Mouse (Mus musculus): ENCODE results near the gene Arntl2. TPM values are rescaled to one million over a fixed set of nuclear protein-coding genes. Genes with fewer than 3 reads are reported as not detected.
A peak's percentile ranks its signal among the peaks of the same experiment; 100 is the strongest.

Arntl2 gene
- polyA plus RNA-seq, 1 experiment from 2014 or later = 1.4 TPM

DNA sequence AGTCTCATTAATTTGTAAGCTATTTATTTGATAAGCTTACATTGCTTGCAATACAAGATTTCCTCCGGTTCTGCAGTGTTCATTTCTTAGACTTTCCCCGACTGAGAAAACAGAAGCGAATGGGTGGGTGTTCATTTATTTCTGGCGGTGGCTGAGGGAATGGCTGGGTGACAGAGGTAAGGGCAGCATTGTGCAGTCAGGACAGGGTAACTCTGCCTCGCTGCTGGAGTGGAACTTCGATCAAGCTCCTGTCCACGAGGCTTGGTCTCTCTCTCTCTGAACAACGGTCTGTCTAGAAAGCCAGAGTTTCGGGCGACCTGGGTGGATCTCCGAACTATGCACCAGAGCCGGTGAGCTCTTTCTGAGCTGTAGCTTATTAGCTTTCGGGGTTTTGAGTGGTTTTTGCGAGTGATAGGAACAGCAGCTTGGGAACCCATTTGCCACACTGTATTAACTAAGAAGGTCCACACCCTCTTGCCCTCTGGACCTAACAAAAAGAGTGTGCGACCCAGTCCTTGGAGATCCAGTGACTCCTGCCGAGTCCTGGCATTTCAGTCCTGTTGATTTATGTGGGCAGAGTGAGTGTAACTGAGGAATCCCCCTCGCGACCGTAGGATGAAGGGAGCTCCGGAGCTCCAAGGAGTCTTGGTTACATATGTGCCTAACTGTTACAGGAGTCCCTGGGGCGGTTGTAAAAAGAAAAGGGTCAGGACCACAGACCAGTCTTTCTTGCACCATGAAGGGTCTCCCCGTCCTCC lies 510 bp upstream of the Arntl2 start:
- no peak; the same call in 1 of the 2 replicates for ATAC-seq (ENCODE audit: low FRiP score)
- peak overlapping the region; percentile 48 for H3K4me3 ChIP-seq (replicated peaks)
- H3K4me2 ChIP-seq = peak overlapping the region; percentile 86
- H3K27me3 ChIP-seq = peaks cover 30% of the 10 kb centered on the region
- H3K4me1 ChIP-seq = peaks cover 14% of the 10 kb centered on the region
- WGBS = 17% methylated on average over 22 of the region's 22 CpGs
- peak overlapping the region; percentile 46 for H3K9ac ChIP-seq
- no peaks in the 10 kb centered on the region for H3K9me3 ChIP-seq
- no peak overlapping the region for H3K27ac ChIP-seq
- H3K36me3 ChIP-seq (replicated peaks) = no peaks in the 10 kb centered on the region

DNA sequence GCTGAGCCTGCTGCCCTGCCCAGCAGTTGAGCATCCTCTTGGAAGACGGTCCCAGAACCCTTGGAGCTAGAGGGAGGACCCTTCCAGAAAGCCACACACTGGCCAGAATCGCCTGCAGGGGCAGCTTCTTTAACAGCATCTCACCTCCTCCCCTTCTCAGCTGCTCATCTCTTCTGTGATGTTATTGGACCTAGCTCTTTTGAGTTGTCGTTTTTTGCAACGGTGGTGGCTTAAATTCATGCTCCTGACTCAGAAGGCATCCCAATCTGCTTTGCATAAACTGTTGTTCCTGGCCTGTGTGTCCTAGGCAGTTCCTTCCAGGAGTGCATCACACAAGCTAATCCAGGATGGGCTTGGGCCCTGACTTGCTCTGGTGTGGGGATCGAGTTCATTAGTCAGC lies 1.6 kb downstream of the Arntl2 start:
- no peak overlapping the region for H3K4me3 ChIP-seq (replicated peaks)
- H3K4me2 ChIP-seq = no peak overlapping the region
- H3K4me1 ChIP-seq = peaks cover 14% of the 10 kb centered on the region
- no peaks in the 10 kb centered on the region for H3K9me3 ChIP-seq
- WGBS = 62% methylated on average over 5 of the region's 5 CpGs
- no peak overlapping the region for H3K27ac ChIP-seq
- no peaks in the 10 kb centered on the region for H3K36me3 ChIP-seq (replicated peaks)
- ATAC-seq (ENCODE audit: low FRiP score) = no peak
- no peak overlapping the region for H3K9ac ChIP-seq
- peaks cover 30% of the 10 kb centered on the region for H3K27me3 ChIP-seq

DNA sequence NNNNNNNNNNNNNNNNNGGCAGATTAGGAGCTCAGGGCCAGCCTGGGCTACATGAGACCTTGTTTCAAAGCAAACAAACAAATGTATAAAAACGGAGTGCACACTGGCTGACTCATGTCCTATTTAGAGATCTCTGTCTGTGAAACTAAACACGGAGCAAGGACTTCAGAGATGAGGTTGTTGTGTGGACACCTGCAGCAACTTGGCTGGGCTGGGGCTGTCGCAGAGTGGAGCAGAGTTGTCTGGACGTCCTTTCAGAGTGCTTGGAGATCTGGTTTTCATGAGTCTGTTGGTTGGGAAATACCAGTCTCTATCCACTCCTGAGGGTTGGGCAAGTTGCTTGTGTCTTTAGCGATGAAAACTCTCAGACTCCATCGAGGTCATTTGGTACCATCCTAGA lies 14.1 kb downstream of the Arntl2 start:
- WGBS = 94% methylated on average over 6 of the region's 6 CpGs
- no peak overlapping the region for H3K27ac ChIP-seq
- H3K36me3 ChIP-seq (replicated peaks) = no peaks in the 10 kb centered on the region
- H3K4me1 ChIP-seq = no peaks in the 10 kb centered on the region
- no peak overlapping the region for H3K9ac ChIP-seq
- no peaks in the 10 kb centered on the region for H3K27me3 ChIP-seq
- H3K4me3 ChIP-seq (replicated peaks) = no peak overlapping the region
- no peak for ATAC-seq (ENCODE audit: low FRiP score)
- no peak overlapping the region for H3K4me2 ChIP-seq
- no peaks in the 10 kb centered on the region for H3K9me3 ChIP-seq

DNA sequence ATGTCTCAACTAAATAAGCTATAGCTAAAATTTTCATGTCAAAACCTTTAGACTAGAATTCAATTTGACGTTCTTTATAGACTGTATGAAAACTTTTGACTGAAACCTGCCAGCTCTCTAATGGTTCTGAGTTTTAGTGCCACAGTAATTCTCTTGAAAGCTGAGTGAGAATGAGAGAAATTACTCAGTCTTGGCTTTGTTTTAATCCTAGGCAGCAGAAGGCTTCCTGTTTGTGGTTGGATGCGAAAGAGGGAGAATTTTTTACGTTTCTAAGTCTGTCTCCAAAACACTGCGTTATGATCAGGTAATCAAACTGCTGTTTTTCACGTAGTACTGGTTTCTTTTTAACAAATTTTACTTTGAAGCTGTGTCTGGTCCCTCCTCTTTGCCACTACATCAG lies 17.2 kb downstream of the Arntl2 start:
- H3K27ac ChIP-seq = no peak overlapping the region
- no peak overlapping the region for H3K9ac ChIP-seq
- no peaks in the 10 kb centered on the region for H3K27me3 ChIP-seq
- 89% methylated on average over 5 of the region's 5 CpGs for WGBS
- ATAC-seq (ENCODE audit: low FRiP score) = no peak
- no peaks in the 10 kb centered on the region for H3K36me3 ChIP-seq (replicated peaks)
- no peak overlapping the region for H3K4me3 ChIP-seq (replicated peaks)
- H3K9me3 ChIP-seq = no peaks in the 10 kb centered on the region
- H3K4me2 ChIP-seq = no peak overlapping the region
- H3K4me1 ChIP-seq = no peaks in the 10 kb centered on the region

DNA sequence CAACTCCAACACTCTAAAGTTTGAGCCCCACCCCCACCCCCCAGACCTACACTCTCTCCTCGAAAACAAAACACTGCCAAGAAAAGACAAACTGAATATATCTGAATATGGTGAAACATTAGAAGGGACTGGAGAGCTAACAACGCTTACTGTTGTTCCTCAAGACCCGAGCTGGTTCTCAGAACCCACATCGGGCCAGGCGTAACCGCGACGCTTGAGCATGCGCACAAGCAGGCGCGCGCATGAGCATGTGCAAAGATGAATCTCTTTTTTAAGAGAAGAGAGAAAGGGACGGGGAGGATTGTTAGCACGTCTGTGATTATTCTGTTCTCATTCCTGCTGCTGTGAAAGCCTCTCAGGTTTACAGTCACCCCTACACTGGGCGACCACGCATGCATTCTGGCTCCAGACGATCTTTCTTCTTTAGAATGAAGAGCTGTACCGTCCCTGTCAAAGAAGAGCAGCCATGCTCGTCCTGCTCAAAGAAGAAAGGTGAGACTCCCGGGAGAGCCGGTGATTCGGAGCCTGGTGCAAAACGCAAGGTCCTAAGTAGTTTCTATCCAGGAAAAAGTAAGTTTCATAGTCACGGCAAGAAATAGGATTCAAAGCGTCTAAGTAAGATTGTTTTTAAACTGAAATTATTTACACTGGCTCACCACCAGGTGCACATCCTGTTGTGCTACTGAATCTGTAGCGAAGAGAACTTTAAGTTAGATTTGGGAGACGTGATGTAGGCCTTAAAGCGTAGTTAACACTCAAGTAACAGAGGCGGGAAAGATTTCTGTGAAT lies 24.5 kb downstream of the Arntl2 start:
- H3K9ac ChIP-seq = no peak overlapping the region
- no peak overlapping the region for H3K4me3 ChIP-seq (replicated peaks)
- H3K36me3 ChIP-seq (replicated peaks) = no peaks in the 10 kb centered on the region
- whole genome bisulfite sequencing = 86% methylated on average over 29 of the region's 29 CpGs
- no peak overlapping the region for H3K27ac ChIP-seq
- ATAC-seq (ENCODE audit: low FRiP score) = no peak
- H3K27me3 ChIP-seq = no peaks in the 10 kb centered on the region
- no peaks in the 10 kb centered on the region for H3K9me3 ChIP-seq
- H3K4me1 ChIP-seq = no peaks in the 10 kb centered on the region
- no peak overlapping the region for H3K4me2 ChIP-seq

DNA sequence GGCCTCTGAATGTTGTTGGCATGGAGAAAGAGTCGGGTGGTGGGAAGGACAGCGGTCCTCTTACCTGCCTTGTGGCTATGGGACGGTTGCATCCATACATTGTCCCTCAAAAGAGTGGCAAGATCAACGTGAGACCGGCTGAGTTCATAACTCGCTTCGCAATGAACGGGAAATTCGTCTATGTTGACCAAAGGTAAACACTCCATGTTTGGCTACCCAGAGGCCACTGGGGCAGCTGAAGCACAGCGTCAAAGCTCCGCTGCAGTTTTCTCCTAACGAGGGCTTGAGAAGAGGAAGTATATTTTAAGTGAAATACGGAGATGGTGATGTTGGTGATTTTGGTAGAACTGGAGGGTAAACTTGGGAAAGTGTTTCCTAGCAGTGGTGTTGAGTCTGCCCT lies 26.1 kb downstream of the Arntl2 start:
- no peaks in the 10 kb centered on the region for H3K4me1 ChIP-seq
- no peaks in the 10 kb centered on the region for H3K27me3 ChIP-seq
- H3K4me2 ChIP-seq = no peak overlapping the region
- ATAC-seq (ENCODE audit: low FRiP score) = no peak
- WGBS = 93% methylated on average over 13 of the region's 13 CpGs
- no peak overlapping the region for H3K4me3 ChIP-seq (replicated peaks)
- no peaks in the 10 kb centered on the region for H3K36me3 ChIP-seq (replicated peaks)
- H3K9me3 ChIP-seq = no peaks in the 10 kb centered on the region
- H3K27ac ChIP-seq = no peak overlapping the region
- no peak overlapping the region for H3K9ac ChIP-seq

DNA sequence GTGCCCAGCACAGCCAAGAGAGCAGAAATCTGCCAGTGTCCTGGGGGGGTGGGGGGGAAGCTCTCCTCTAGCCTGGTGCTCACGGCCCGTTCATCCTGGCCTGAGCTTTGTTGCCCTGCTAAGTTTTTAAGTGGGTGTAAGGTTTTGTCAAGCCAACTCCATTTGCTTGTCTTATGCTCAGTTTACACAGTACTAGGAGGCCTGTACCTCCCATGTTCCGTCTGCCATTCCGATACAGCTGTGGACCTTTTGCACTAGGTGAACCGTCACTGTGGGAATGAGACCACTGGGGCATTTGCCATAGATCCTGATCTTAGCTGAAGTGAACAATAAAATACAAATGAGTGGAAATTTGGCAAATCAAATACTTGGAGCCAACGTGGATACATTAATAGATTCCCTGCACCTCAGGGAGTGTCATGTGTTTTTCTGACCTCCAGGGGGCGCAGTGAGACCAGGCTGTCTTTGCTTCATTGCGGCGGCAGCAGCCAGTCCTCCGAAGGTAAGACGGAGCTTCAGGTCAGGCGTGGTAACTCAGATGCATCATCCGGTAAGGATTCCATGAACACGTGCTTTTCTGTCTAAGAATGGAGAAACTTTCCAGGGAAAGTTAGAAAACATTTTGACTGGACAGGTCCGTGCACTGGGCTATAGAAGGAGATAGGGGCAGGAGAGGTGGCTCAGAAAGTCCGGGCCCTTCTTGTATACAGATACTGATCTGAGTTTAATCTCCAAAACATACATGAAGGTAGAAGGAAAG lies 29.1 kb downstream of the Arntl2 start:
- Histone ChIP-seq H3K9me3 (no peaks in the 10 kb centered on the region), H3K4me3 (replicated peaks) (no peak overlapping the region), H3K27me3 (no peaks in the 10 kb centered on the region), H3K9ac (no peak overlapping the region), H3K27ac (no peak overlapping the region), H3K36me3 (replicated peaks) (no peaks in the 10 kb centered on the region), H3K4me1 (no peaks in the 10 kb centered on the region), H3K4me2 (no peak overlapping the region)
- WGBS = 41% methylated on average over 16 of the region's 16 CpGs
- ATAC-seq (ENCODE audit: low FRiP score) = peak; percentile 58; the same call in 1 of the 2 replicates

DNA sequence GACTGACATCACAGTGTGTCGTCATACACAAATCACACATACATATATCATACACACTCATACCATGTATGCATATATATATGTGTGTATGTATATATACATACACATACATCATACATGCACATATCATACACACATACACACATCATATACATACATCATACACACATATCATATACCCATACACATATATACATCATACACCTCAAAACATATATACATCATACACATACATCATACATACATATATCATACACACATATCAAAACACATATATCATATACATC lies 29.6 kb downstream of the Arntl2 start:
- ATAC-seq (ENCODE audit: low FRiP score) = 0 out of 2 replicates have a peak, but pooled peaks have one; percentile 14
- Histone ChIP-seq H3K9ac (no peak overlapping the region), H3K4me2 (no peak overlapping the region), H3K4me3 (replicated peaks) (no peak overlapping the region), H3K27ac (no peak overlapping the region), H3K36me3 (replicated peaks) (no peaks in the 10 kb centered on the region), H3K4me1 (no peaks in the 10 kb centered on the region), H3K9me3 (no peaks in the 10 kb centered on the region), H3K27me3 (no peaks in the 10 kb centered on the region)
- 77% methylated on average over 1 of the region's 1 CpGs for WGBS

DNA sequence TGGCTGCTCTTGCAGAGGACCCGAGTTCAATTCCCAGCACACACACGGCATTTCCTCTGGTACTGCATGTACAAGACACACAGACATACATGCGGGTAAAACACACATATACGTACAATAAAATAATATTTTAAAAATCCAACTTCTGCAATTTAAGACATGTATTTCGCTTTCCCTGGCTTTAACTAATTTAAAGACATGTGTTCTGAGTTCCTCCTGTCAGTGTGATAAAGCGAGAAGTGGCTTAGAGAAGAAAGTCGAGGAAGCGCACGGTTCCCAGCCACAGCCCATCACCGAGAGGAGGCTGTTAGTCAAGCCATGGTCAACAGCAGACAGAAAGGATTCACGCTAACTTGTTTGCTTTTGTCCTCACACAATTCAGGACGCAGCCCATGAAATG lies 35.5 kb downstream of the Arntl2 start:
- no peak for ATAC-seq (ENCODE audit: low FRiP score)
- no peak overlapping the region for H3K27ac ChIP-seq

DNA sequence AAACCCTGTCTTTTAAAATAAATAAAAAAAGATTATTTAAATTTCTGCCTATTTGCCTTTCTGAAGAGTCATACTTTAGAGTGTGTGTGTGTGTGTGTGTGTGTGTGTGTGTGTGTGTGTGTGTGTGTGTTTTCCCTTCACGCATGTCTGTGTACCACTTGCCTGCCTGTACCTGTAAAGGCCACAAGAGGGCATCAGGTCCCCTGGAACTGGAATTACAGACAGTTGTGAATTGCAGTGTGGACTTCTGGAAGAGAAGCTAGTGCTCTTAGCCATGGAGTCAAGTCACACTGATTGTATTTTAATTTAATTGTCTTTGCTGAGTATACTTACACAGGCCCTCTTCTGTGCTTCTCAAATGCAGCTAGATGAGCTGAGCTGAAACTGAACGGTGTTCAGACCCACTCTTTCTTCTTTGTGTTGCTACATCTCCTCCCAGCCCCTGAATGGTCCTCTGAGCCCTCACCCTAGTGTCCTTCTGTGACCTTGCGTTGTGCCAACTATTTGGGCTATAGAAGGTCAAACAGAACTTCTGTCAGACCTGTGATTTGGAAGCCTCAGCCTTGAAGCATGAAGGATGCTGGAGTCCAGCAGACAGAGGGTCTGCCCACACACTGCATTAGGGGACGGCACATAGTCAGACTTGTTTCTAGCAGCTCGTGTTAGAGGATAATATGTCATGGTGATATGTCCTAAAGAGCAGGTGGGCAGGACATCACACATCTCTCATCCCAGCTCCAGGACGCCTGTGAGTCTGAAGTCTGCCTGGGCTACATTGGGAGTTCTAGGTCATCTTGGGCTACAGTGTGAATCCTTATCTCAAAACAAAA lies 37.8 kb downstream of the Arntl2 start:
- Histone ChIP-seq H3K9me3 (no peaks in the 10 kb centered on the region), H3K4me2 (no peak overlapping the region), H3K27ac (no peak overlapping the region), H3K36me3 (replicated peaks) (no peaks in the 10 kb centered on the region), H3K4me3 (replicated peaks) (no peak overlapping the region), H3K9ac (no peak overlapping the region), H3K27me3 (no peaks in the 10 kb centered on the region), H3K4me1 (no peaks in the 10 kb centered on the region)
- 72% methylated on average over 6 of the region's 6 CpGs for WGBS
- peak; percentile 75 for ATAC-seq (ENCODE audit: low FRiP score)

More for the DNA sequence above, 35.5 kb downstream of the Arntl2 start:
- Histone ChIP-seq H3K9me3 (no peaks in the 10 kb centered on the region), H3K4me3 (replicated peaks) (no peak overlapping the region), H3K36me3 (replicated peaks) (no peaks in the 10 kb centered on the region), H3K4me2 (no peak overlapping the region), H3K9ac (no peak overlapping the region), H3K4me1 (no peaks in the 10 kb centered on the region), H3K27me3 (no peaks in the 10 kb centered on the region)
- 90% methylated on average over 12 of the region's 12 CpGs for WGBS

DNA sequence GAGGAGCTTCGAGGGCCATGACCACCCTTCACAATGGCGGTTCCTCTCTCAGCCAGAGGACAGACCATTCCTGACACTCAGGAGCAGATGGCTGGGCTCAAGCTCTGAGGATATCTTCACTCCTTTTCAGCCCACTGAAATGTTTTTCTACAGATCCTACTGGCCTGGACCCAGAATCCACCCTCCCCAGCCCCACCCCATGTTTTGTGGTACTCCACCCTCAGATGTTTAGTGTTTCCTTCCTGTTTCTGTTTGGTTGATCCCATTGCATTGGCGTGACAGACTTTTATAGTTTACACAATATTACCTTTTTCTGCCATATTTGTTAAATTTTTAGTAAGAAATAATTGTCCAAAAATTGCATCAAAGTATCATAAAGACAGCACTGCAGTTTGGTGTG lies 38.5 kb downstream of the Arntl2 start:
- H3K4me2 ChIP-seq = no peak overlapping the region
- no peaks in the 10 kb centered on the region for H3K4me1 ChIP-seq
- H3K27me3 ChIP-seq = no peaks in the 10 kb centered on the region
- no peak overlapping the region for H3K9ac ChIP-seq
- no peaks in the 10 kb centered on the region for H3K36me3 ChIP-seq (replicated peaks)
- ATAC-seq (ENCODE audit: low FRiP score) = no peak
- no peak overlapping the region for H3K27ac ChIP-seq
- 84% methylated on average over 3 of the region's 3 CpGs for WGBS
- no peaks in the 10 kb centered on the region for H3K9me3 ChIP-seq
- H3K4me3 ChIP-seq (replicated peaks) = no peak overlapping the region

DNA sequence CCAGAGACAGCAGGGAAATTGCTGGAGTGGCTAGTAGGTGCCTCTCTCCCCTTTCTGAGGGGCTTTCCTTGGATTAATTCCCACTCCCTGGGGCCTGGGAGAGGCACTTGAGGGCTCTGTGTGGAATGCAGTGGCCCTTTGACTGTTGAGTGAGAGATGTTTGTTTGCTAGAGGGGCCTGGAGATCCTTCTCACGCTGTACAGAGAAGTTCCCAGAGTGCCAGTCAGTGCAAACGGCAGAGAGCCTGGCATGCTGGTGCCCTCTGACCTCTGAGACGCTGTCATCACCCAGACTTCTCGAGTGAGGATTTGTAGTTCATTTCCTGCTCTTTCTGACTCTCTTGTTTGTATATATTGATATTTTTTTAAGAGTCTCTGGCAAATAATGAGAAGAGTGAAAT lies 39.9 kb downstream of the Arntl2 start:
- H3K27me3 ChIP-seq = no peaks in the 10 kb centered on the region
- H3K4me1 ChIP-seq = no peaks in the 10 kb centered on the region
- no peak overlapping the region for H3K4me2 ChIP-seq
- H3K36me3 ChIP-seq (replicated peaks) = no peaks in the 10 kb centered on the region
- H3K9ac ChIP-seq = no peak overlapping the region
- no peak overlapping the region for H3K4me3 ChIP-seq (replicated peaks)
- WGBS = 42% methylated on average over 4 of the region's 4 CpGs
- no peak overlapping the region for H3K27ac ChIP-seq
- H3K9me3 ChIP-seq = no peaks in the 10 kb centered on the region
- no peak for ATAC-seq (ENCODE audit: low FRiP score)

Data from forebrain, embryonic 12.5 days (tissue).